Mouse (Mus musculus): Measurements from ENCODE around the gene Zim1.

Gene Zim1

DNA sequence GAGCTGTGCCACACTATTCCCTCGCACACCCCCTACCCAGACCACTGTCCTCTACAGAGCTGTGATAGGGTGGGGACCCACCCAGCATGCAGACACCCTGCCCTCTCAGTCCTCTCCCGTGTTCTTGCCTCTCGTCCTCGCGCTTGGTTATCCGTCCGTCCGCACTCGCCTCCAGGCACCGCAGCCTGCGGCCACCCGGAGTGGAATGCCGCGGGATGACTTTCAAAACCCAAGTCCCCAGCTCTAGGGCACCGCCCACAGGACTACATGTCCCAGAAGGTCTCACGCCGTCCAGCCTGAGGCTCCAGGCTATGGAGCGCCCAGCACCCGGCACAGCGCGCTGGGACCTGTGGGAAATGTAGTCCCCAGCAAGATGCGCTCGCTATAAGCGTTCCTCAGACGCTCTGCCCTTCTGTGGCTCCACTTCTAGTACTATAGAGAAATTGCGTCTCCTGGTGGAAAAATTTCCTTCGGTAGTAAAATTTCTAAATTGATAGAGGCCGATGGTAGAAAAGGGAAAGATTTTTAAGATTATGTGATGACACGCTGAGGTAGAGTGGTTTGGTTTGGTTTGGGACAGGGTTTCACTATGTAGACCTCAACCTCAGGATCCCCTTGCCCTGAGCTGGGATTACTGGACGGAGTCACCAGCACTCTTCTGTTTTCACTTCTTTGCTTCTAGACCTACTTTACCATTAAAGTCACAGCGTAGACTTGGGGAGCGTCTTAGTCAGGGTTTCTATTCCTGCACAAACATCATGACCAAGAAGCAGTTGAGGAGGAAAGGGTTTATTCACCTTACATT lies at the start of gene Zim1:
TSS of gene Zim1 (minus strand) at position 210 of the 805 bp plus-strand sequence.
- peak; percentile 86 for DNase-seq (ENCODE audit: low read depth, low spot score)

DNA sequence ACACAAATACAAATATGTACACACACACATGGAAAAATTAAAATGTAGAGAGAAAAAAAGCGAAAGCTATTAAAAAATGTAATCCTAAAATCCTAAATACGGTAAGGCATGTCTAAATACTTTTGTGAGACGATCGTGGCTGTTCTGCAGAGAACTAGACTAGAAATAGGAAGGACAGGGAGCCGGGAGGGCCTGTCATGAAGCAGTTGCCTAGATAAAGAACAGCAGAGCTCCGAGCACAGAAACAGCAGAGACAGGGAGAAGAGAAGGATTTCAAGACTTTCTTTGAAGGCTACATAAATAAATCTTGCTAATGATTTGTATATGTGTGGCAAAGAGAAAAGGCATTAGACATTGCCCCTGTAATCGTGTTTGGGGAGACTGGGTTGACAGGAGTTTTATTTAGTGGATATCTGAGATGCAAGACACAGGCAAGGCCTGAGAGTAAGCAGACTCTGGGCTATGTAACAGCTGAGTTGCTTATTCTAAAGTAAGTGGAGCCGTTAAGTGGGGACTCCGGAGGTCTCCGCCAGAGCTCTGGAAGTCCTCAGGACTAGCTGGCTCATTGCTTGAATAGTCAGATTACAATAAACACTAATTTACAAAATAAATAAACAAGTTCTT lies 48.1 kb upstream of the Zim1 start:
- DNase-seq (ENCODE audit: low read depth, low spot score): no peak

DNA sequence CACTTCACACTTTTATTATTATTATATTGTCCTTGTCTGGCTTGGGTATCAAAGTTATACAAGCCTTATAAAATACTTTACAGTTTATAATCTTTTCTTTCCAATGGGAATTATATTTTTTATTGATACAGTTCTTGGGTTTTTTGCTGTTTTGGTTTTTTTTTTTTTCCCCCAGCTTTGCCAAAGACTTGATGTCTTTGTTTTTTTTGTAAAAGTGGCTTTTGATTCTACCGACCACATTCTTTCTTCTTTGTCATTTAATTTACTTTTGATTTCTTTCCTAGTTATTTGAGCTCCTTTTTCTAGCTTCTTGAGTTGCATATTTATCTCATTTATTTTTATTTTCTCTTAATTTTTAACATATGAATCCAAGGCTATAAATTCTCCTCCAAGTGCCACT lies 39.8 kb upstream of the Zim1 start:
- no peak for DNase-seq (ENCODE audit: low read depth, low spot score)

DNA sequence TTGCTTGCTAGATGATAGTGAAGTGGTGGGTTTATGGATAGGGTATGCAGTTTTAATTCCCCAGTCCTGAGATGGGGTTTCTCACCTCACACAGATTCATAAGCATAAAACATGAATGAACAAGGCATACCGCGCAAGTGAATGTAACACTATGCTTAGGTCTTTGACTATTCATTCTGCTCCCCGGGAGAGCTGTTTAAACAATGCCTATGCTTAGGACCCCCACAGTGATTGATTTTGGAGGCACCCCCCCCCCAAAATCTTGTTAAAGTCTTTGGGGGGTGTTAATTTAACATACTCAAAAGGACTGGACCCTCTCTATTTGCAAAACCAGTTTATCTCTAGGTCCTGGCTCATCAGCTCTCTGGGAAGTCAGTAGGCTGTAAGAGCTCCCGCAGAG lies 35.7 kb upstream of the Zim1 start:
- DNase-seq (ENCODE audit: low read depth, low spot score): no peak

DNA sequence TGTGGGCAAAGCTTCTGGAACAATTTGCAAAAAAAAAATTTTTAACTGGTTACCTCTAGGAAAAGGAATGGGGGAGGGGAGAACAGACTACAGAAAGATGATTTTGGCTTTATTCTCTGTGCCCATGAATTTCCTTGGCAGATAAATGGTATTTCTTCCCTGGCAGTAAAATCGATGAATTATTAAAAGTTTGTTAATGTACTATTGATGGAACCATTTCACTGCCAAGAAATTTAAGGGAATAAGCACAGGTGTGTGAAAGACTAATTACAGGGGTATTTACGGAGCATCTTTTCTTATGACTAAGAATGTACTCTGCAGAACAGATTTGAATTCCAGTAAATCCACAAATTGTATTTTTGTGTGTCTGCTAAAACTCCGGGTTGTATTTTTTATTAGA lies 35.1 kb upstream of the Zim1 start:
- no peak for DNase-seq (ENCODE audit: low read depth, low spot score)

DNA sequence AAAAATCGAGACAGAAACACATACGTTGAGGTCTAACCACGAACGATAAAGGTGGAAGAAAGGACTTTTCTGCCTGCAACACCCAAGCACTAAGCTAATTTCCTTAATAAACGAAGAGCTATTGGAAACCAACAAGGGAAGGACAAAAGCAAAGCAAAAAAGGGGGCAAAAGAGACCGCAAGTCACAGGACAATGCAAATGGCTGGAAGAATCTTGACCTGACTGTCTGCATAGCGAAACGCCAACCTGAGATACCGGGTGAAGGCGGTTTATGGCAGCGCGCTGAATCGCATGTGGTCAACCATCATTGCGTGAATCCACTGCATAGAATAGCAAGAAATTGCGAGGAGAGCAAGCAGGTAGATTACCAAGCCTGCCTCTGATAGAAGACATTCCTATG lies 34.6 kb upstream of the Zim1 start:
- DNase-seq (ENCODE audit: low read depth, low spot score): no peak

DNA sequence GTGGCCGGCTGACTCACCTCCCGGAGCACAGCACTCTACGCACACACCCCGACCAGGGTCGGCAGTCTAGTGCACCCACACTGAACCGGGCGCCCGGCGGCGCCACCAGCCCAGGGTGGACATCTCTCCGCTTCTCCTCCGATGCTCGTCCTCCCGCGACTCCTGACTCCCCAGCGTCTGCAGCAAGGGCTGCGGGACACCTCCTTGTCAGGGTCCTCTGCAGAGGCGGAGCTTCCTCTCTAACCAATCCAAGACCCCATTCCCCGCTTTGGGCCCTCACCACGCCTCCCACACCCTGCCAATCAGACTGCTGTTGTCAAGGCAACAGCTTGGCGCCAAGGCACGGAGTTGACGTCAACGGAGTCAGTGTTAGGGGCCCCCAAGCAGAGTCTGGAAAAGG lies 34.0 kb upstream of the Zim1 start, which contains the start of the genes Peg3 and Usp29:
TSS of gene Peg3 (minus strand) at position 191 of the 400 bp plus-strand sequence.
TSS of gene Usp29 (plus strand) at position 338 of the 400 bp plus-strand sequence.
- DNase-seq (ENCODE audit: low read depth, low spot score): peak; percentile 95

DNA sequence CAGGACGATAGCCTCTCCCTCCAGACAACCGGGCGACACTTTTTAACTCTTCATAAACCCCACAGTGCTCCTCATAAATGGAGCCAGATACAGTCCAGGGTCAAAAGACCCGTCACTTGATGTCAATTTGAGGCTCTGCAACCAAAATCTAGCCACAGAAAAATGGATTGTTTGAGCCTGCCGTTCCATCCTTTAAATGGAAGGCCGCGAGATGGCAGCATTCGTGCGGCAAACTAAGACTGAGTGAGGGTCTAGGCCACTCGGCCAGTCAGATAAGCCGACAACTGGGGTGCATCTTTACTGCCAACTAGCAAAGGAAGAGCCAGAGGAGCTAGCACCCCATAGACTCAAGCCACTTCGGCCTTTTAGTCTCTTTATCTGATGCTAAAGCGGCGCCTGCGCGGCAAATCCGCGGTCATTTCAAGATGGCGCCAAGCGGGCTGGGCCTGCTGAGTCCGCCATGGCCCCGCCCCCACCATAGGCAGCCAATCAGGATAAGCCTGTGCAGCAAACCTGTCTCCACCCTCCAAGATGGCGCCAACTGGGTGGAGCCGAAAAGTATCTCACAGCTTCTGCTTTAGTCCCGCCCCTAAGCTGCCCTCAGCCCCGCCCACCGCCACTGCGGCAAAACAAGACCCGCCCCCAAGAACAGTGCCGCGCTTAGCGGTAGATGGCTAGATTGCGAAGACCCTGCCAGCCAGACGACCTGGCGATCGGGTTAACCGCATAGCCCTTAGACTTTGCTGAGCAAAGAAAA lies 33.0 kb upstream of the Zim1 start:
- DNase-seq (ENCODE audit: low read depth, low spot score): peak; percentile 96

DNA sequence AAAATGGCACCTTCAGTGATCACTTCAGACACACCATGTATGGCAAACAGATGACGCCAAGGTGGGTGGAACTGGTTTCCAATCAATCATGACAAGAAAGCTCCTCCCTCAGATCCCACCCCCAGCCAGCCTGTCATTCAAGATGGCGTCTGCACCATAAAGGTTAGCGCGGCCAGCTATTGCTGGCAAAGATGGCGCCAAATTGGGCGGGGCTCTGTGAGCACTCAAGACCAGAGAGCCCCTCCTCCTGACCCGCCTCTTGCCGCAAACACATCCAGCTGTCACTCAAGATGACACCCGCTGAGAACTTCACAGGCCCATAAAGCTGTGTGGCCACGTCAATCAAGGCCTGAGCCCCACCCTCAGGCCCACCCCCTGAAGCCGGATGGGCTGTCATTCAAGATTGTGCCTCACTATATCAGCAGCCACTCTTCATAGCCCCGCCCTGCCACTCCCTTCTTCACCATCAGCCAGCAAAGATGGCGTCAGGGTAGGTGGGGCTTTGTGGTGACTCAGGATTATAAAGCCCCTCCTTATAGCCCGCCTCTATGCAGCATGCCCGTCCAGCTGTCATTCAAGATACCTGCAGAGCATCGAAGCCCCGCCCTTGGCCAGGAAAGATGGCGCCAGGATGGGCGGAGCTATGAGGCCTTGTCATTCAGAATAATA lies 32.1 kb upstream of the Zim1 start:
- DNase-seq (ENCODE audit: low read depth, low spot score): peak; percentile 99

DNA sequence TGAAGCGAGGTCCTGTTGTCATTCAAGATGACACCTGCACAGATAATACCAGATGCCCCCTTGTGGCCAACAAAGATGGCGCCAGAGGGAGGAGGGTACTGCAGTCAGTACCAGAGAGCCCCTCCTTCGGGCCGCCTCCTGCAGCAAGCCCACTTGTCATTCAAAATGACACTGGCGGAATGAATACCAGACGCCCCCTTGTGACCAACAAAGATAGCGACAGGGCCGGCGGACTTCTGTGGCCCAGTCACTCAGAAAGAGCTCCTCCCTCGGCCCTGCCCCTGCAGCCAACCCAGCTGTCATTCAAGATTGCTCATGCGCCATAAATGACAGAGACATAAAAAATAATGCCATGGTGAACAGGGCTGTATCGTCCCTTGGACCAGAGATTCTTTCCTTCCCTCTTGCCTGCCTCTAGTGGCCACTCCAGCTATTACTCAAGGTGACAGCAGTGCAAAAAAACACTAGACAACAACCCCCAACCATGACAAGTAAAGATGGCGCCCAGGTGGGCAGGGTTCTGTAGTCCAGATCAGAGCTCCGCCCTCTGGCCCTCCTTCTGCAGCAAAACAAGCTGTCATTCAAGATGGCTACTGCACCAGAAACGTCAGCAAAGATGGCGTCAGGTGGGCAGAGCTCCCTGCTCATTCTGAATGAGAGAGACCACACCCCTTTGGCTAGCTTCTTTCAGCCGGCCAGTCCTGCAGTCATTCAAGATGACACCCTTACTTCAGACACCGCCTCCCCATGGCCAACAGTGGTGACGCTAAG lies 31.3 kb upstream of the Zim1 start:
- peak; percentile 96 for DNase-seq (ENCODE audit: low read depth, low spot score)

DNA sequence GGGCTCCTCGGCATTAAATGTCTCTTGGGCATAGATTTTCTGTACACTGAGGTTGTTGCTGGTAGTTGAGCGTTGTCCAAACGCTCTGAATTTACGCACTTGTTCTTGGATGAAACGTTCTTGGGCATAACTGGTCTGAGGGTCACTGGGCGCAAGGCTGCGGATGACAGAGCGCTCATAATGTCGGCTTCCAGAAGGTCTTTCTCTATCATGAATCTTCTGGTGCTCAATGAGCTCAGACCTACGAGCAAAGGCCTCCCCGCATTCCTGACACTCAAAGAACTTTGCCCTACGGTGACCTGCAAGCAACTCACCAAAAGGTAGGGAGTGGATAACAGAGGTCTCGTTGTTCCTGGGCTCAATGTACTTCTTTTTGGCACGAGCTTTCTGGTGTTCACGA lies 13.1 kb upstream of the Zim1 start:
- no peak for DNase-seq (ENCODE audit: low read depth, low spot score)

DNA sequence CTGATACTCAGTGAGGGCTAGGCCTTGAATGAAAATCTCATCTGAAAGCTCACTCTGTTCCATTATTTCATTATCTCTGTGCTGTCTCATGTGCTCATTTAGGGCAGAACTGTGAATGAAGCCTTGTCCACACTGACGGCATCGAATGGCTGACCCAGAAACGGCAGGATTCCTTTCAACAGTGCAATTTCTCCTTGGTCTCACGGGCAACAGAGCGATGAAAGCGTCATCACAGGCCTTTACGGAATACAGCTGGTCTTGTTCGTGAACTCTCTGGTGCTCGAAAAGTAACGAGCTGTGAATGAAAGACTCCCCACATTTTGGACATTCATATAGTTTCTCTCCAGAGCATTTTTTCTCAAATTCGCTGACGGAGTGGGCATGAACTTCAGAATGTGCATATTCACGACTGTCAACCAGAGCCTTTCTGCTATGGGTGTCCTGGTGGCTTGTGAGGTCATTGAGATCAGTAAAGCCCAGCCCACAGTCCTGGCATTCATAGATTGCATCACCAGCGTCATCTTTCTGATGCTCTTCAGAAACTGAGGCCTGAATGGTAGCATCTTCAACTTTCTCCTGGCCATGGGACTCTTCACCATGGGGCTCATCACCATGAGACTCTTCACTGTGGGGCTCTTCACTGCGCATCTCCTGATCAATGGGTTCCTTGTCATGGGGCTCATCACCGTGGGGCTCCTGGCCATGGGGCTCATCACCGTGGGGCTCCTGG lies 12.4 kb upstream of the Zim1 start:
- no peak for DNase-seq (ENCODE audit: low read depth, low spot score)

DNA sequence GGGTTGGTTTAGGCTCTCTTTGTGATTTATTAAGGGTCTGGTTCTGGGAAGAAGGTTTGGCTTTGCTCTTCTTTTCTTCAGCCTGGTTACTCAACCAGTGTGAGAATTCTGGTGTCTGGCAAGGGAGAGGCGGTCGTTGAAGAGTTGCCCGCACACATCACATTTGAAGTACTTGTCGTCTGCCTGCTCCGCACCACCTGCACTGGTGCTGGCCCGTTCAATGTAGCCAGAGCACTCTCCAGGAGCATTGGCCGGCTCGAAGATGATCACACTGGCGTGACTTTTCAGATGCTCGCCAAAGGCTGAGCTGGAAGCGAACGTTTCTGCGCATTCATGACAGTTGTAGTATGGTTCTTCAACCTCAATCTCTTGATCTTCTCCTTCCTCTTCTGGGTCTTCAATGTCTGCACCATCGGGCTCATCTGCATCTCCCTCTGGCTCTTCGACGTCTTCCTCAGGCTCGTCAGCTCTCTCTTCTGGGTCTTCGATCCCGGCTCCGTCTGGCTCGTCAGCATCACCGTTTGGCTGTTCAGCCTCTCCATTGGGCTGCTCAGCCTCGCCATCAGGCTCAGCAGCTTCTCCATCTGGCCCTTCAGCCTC lies 11.3 kb upstream of the Zim1 start:
- no peak for DNase-seq (ENCODE audit: low read depth, low spot score)

DNA sequence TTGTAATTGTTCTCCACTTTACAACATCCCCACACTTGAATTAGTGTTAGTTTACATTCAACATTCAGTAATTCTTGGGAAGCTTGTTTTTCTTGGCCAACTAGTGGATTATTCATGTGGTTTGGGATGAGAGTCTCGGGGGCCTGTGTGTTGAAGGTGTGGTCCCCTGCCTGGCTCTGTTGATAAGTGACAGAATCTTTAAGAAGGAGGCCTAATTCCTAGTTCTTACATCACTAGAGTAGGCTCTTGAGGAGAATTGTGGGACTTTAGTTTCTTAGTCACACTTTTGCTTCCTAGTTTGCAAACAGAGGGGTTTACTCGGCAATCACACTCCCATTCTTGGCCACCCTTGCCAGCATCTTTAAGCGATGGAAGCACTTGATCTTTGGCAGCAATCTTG lies 3.0 kb upstream of the Zim1 start:
- no peak for DNase-seq (ENCODE audit: low read depth, low spot score)

DNA sequence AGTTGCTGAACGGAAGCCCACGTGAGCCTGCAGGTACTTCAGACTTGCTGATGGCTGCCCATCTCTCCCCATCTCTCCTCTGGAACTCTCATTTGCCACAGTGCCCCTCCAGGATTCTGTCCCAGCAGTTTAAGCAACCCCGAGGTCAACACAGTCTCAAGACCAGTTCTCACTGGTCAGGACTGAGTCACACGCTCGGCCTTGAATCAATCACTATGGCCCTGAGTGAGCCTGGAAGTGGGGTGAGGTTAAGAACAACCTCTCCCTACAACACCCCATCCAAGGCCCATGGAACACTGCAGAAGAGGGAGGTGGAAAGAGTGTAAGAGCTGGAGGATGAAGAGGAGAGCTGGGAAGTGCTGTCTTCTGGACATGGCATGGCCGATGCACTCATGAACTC lies 10.7 kb downstream of the Zim1 start:
- DNase-seq (ENCODE audit: low read depth, low spot score): no peak

DNA sequence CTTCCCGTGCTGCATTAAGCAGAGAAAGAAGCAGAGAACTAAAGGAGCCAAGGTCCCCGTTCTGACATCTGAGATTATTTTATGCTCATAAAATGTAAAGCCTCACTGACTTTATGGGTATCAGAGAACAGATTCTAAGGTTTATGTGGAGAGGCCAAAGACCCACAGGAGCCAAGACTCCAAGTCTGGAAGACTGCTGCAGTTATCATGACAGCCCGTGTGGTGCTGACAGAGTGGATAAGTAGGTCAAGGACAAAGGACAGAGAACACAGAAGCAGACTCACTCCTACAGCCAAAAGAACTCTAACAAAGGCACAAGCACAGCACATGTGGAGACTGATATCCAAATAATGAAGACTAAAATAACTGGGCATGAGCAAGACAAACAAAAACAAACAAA lies 29.5 kb downstream of the Zim1 start:
- no peak for DNase-seq (ENCODE audit: low read depth, low spot score)

DNA sequence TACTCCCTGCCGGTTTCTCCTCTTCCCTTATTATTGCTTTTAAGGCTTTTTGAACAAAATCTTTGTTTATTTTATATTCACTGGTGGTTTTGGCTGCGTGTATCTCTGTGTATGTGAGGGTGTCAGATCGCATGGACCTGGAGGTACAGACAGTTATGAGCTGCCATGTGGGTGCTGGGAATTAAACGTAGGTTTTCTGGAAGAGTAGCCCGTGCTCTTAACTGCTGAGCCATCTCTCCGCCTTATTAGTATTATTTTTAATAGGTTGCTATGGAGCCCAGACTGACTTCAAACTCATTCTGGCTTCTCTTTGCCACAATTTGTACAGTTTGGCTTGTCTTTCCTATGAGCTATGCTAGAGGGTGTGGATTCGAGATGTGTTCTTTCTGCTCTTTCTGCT lies 32.8 kb downstream of the Zim1 start:
- DNase-seq (ENCODE audit: low read depth, low spot score): no peak

DNA sequence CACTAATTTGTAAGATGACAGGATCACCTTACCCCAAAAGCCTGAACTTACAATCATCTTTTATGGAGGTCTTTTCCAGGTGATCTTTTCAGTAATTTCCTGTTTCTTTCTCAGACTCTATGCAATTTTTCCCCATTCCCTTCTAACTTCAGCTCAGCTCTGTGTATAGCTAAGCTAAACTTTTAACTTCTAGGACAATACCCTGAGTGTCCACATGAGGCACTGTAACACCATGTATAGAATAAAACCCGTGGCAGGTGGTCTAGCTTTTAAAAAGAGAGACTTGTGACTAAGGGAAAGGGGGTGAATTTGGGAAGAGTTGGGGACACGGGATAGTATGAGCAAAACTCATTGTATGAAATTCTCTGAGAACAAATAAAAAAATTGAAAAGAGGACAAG lies 36.6 kb downstream of the Zim1 start:
- DNase-seq (ENCODE audit: low read depth, low spot score): no peak

DNA sequence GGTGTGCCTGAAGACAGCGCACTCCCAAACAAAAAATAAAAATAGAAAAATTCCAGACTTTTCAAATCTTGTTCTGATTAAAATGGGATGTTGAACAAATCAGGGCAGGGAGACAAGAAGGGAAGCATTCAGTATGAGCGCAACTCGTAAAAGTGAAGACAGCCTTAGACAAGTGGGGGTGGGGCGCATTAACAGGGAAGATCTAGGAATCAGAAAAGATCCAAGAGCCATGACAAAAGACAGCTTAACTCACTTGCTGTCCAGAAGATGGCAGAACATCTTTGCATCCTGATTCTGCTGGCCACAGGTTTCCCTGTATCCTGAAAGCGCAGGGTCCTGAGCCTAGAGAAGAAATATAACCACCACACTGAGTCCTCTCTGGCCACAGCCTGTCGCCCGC lies 37.6 kb downstream of the Zim1 start:
- DNase-seq (ENCODE audit: low read depth, low spot score): no peak

DNA sequence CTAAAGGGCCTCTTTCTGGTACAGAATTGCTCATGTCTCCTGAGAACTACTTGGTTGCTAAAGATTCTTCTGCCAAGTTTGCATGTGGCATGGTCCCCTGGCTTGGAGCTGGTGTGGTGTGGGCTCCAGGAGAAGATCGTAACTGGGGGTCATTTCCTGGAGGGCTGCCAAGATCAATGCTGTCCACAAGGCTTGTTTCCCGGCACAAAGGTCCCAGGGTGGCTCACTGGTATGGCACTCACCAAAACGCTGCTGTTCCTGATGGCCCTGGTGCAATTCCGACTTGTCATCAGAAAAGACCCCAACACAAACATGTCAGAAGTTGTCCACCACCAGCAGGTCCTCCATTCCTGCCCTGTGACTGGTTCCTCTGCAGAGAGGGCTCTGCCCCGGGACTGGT lies 44.1 kb downstream of the Zim1 start:
- no peak for DNase-seq (ENCODE audit: low read depth, low spot score)

Measured in telencephalon, adult 2 months (tissue).